Mouse (Mus musculus) limb, embryonic 10.5 days (tissue): ENCODE data around the gene Faap20. TPM values are rescaled to one million over a fixed set of nuclear protein-coding genes. Genes with fewer than 3 reads are reported as not detected.
A peak's percentile ranks its signal among the peaks of the same experiment; 100 is the strongest.

Experiments used
- DNase-seq: peaks from one replicate; pipeline ENCODE4 v3.0.0-alpha.2; 2017; ENCODE audit warnings: low spot score
- H3K27ac ChIP-seq: fragments of 300-500 bp; sonication (generic); 2 replicates; pipeline ENCODE4 v1.5.1; 2016; ENCODE audit warnings: mild to moderate bottlenecking
- H3K27me3 ChIP-seq: fragments of 300-500 bp; sonication (generic); 2 replicates; pipeline ENCODE4 v1.6.1; 2016; ENCODE audit warnings: low read depth, mild to moderate bottlenecking; ENCODE audit not compliant: poor library complexity, severe bottlenecking
- H3K36me3 ChIP-seq: fragments of 300-500 bp; sonication (generic); 2 replicates; pipeline ENCODE4 v1.6.1; 2016; ENCODE audit warnings: mild to moderate bottlenecking, moderate library complexity
- H3K4me1 ChIP-seq: fragments of 300-500 bp; sonication (generic); 2 replicates; pipeline ENCODE4 v1.6.1; 2016
- H3K4me3 ChIP-seq: fragments of 300-500 bp; sonication (generic); 2 replicates; pipeline ENCODE4 v1.5.1; 2016; ENCODE audit warnings: mild to moderate bottlenecking, moderate library complexity
- H3K9me3 ChIP-seq: fragments of 300-500 bp; sonication (generic); replicated peaks from 2 replicates; pipeline ENCODE4 v1.6.1; 2016; ENCODE audit warnings: mild to moderate bottlenecking
- WGBS: fragments of 180-500 bp; shearing (Covaris S2); methylation state at CpG from one replicate; pipeline ENCODE4 v1.1.7; 2016; 5-methylcytosine and 5-hydroxymethylcytosine counted together
- polyA plus RNA-seq: library from polyadenylated mRNA; unstranded; fragments of >200 nt; fragmentation: Nextera tagmentation; extraction: Ambion mirVana; gene quantifications from 2 replicates; pipeline ENCODE4 v1.2.1, GENCODE M21; 2016

The Faap20 gene
- polyA plus RNA-seq: 104 and 107 TPM in 2 replicates

DNA sequence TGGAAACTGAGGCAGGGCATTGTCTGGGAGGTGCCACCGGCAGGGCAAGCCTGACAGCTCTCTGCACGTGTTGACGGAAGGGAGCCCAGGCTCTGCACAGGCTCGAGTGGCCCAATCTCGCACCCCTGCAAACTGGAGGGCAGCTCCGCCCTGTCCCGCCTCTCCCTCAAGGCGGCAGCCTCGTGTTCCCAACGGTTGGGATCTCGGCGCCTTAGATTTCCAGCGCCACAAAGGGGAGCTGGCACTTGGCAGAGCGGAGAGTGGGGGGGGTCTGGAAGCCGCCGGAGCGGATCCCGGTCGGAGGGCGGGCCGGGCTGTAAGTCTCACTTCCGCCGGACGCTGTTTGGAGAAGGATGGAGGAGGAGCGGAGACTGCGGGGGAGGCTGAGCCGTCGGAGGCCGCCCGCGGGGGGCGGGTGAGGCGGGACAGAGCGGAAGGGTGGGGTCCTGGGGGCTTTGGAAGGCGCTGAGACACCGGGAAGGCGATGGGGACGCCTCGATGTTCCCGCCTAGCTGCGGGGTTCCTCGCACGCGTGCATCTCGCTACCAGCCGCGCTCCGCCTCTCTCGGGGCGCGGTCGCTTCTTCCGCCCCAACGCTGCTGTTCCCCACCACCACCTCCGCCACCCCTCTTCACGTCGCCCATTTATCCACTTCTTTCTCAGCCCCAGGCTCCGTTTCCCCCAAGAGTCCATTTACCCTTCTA, at the start of gene Faap20:
Gene Faap20, plus strand, starts transcription at position 155 of the 704 bp plus-strand sequence.
- WGBS: under 1% methylated on average over 55 of the region's 58 CpGs
- H3K9me3 ChIP-seq: no peaks in the 10 kb centered on the region
- peak within 1 kb of the TSS; percentile 80 for H3K4me3 ChIP-seq
- H3K27ac ChIP-seq: peak within 1 kb of the TSS; percentile 98
- H3K36me3 ChIP-seq: peaks cover 23% of the 10 kb centered on the region
- H3K4me1 ChIP-seq: peaks cover 49% of the 10 kb centered on the region
- no peaks in the 10 kb centered on the region for H3K27me3 ChIP-seq
- peak; percentile 95 for DNase-seq

GRCm38 (mm10) chr4:155200861-155201390, 48.7 kb upstream of the Faap20 start:
- Histone ChIP-seq H3K9me3 (no peaks in the 10 kb centered on the region), H3K27me3 (no peaks in the 10 kb centered on the region), H3K36me3 (peaks cover 12% of the 10 kb centered on the region), H3K4me1 (peaks cover 75% of the 10 kb centered on the region), H3K27ac (peak overlapping the region; percentile 31; the same call in 1 of the 2 replicates), H3K4me3 (no peak overlapping the region)
- no peak for DNase-seq
- WGBS: 86% methylated on average over 3 of the region's 3 CpGs

GRCm38 (mm10) chr4:155201764-155202163, 47.8 kb upstream of the Faap20 start:
- Histone ChIP-seq H3K36me3 (peaks cover 5% of the 10 kb centered on the region), H3K4me1 (peaks cover 73% of the 10 kb centered on the region), H3K4me3 (no peak overlapping the region), H3K27me3 (no peaks in the 10 kb centered on the region), H3K27ac (no peak overlapping the region), H3K9me3 (no peaks in the 10 kb centered on the region)
- 94% methylated on average over 7 of the region's 7 CpGs for WGBS
- no peak for DNase-seq

- Histone ChIP-seq H3K9me3 (no peaks in the 10 kb centered on the region), H3K4me1 (peaks cover 68% of the 10 kb centered on the region), H3K27ac (no peak overlapping the region), H3K27me3 (no peaks in the 10 kb centered on the region), H3K4me3 (no peak overlapping the region), H3K36me3 (peaks cover 22% of the 10 kb centered on the region)
- no peak for DNase-seq
- WGBS: 82% methylated on average over 6 of the region's 6 CpGs
These were observed 43.7 kb upstream of the Faap20 start for GRCm38 (mm10) chr4:155205919-155206318.

- peaks cover 28% of the 10 kb centered on the region for H3K36me3 ChIP-seq
- H3K4me1 ChIP-seq: peaks cover 66% of the 10 kb centered on the region
- 80% methylated on average over 7 of the region's 8 CpGs for WGBS
- H3K27ac ChIP-seq: no peak overlapping the region
- H3K4me3 ChIP-seq: no peak overlapping the region
- no peaks in the 10 kb centered on the region for H3K9me3 ChIP-seq
- no peak for DNase-seq
- H3K27me3 ChIP-seq: no peaks in the 10 kb centered on the region
These were observed 43.1 kb upstream of the Faap20 start for GRCm38 (mm10) chr4:155206498-155206897.

DNA sequence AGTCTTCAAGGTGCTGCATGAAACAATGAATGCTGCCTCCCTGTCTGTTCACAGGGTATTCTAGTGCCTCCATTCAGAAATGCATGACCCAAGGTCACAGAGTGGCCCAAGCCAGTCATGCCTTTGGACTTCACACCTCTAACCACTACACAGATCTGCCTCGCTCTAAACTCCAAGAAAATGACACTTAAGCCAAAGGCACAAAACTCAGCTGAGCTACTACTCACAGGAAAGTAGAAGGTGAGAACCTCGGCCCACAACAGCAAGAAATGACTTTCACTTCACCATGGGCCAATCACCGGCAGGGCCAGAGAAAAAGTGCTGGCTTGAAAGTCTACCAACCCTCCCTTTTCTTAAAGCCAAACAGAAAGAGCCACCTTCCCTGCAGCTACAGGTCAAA, 41.8 kb upstream of the Faap20 start:
- no peak for DNase-seq
- no peaks in the 10 kb centered on the region for H3K27me3 ChIP-seq
- peaks cover 65% of the 10 kb centered on the region for H3K4me1 ChIP-seq
- H3K9me3 ChIP-seq: no peaks in the 10 kb centered on the region
- H3K4me3 ChIP-seq: no peak overlapping the region
- WGBS: 80% methylated on average over 3 of the region's 3 CpGs
- peaks cover 32% of the 10 kb centered on the region for H3K36me3 ChIP-seq
- peak overlapping the region; percentile 9; the same call in 1 of the 2 replicates for H3K27ac ChIP-seq

- 75% methylated on average over 7 of the region's 7 CpGs for WGBS
- Histone ChIP-seq H3K27ac (peak overlapping the region; percentile 0; the same call in 1 of the 2 replicates), H3K4me1 (peaks cover 64% of the 10 kb centered on the region), H3K9me3 (no peaks in the 10 kb centered on the region), H3K4me3 (no peak overlapping the region), H3K27me3 (no peaks in the 10 kb centered on the region), H3K36me3 (peaks cover 32% of the 10 kb centered on the region)
- no peak for DNase-seq
These were observed 41.0 kb upstream of the Faap20 start for GRCm38 (mm10) chr4:155208613-155209012.

GRCm38 (mm10) chr4:155209079-155209478, 40.5 kb upstream of the Faap20 start:
- no peaks in the 10 kb centered on the region for H3K27me3 ChIP-seq
- H3K4me1 ChIP-seq: peaks cover 69% of the 10 kb centered on the region
- DNase-seq: no peak
- no peak overlapping the region for H3K4me3 ChIP-seq
- no peaks in the 10 kb centered on the region for H3K9me3 ChIP-seq
- H3K27ac ChIP-seq: peak overlapping the region; percentile 0; the same call in 1 of the 2 replicates
- H3K36me3 ChIP-seq: peaks cover 32% of the 10 kb centered on the region

- H3K4me3 ChIP-seq: no peak overlapping the region
- H3K4me1 ChIP-seq: peaks cover 73% of the 10 kb centered on the region
- WGBS: 98% methylated on average over 5 of the region's 5 CpGs
- H3K9me3 ChIP-seq: no peaks in the 10 kb centered on the region
- DNase-seq: no peak
- peak overlapping the region; percentile 0; the same call in 1 of the 2 replicates for H3K27ac ChIP-seq
- peaks cover 32% of the 10 kb centered on the region for H3K36me3 ChIP-seq
- H3K27me3 ChIP-seq: no peaks in the 10 kb centered on the region
These were observed 40.1 kb upstream of the Faap20 start for GRCm38 (mm10) chr4:155209494-155209893.

DNA sequence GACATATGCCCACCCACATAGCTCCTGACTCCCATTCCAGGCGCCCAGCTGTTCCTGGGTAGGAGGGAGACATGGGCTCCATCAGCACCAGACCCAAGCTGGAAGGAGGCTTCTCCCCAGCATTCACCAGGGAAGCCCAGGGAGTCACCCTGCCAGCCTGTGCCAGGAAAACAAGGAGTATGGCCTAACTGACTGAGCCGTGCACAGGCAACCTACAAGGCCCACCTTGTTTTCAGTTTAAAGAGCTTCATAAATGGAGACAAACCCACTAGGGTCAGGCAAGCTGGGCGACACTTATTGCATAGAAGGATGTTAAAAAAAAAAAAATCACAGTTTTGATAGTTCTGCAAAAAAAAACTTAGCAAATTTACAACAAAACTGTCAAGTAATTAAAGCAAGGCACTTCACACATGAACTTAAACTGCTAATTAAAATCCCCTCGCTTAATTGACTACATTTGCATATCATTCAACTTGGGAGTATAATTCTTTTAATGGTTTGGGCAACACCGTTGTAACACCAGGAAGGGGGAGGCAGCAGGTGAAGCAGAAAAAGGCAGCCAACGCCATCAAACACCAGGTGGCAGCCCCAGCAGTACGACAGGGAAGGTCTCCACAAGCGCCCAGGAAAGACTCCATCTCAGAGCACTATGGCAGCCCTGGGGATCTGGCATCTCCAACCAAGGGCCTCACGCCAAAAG, 36.4 kb upstream of the Faap20 start:
- Histone ChIP-seq H3K4me1 (peaks cover 84% of the 10 kb centered on the region), H3K27ac (no peak overlapping the region), H3K36me3 (peaks cover 34% of the 10 kb centered on the region), H3K27me3 (no peaks in the 10 kb centered on the region), H3K4me3 (no peak overlapping the region), H3K9me3 (no peaks in the 10 kb centered on the region)
- WGBS: 69% methylated on average over 9 of the region's 9 CpGs
- DNase-seq: no peak

GRCm38 (mm10) chr4:155213752-155214054, 35.9 kb upstream of the Faap20 start:
- H3K27me3 ChIP-seq: no peaks in the 10 kb centered on the region
- H3K4me3 ChIP-seq: no peak overlapping the region
- 76% methylated on average over 6 of the region's 6 CpGs for WGBS
- no peaks in the 10 kb centered on the region for H3K9me3 ChIP-seq
- H3K4me1 ChIP-seq: peaks cover 84% of the 10 kb centered on the region
- no peak for DNase-seq
- peaks cover 33% of the 10 kb centered on the region for H3K36me3 ChIP-seq
- H3K27ac ChIP-seq: no peak overlapping the region

DNA sequence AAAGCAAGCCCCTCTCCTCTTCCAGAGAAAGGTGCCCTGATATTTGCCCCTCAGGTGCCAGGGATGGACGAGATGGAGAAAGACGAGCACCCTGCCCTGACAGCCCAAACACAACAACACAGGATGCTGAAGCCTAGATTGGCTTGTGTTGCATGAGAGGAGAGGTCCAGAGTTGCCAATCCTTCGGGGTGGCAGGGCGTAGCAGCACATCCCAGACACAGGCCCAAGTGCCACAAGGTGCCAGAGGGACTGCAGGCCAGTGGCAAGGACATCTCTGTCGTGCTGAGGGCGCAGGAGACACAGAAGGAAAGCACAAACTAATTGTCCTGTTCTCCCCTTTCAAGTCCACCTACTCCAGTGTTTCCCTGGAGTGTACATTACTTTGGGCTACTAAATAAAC, 35.4 kb upstream of the Faap20 start:
- H3K4me1 ChIP-seq: peaks cover 84% of the 10 kb centered on the region
- H3K27me3 ChIP-seq: no peaks in the 10 kb centered on the region
- no peaks in the 10 kb centered on the region for H3K9me3 ChIP-seq
- 0 out of 2 replicates have a peak overlapping the region, but pooled peaks have one; percentile 15 for H3K27ac ChIP-seq
- 75% methylated on average over 6 of the region's 6 CpGs for whole genome bisulfite sequencing
- H3K36me3 ChIP-seq: peaks cover 32% of the 10 kb centered on the region
- DNase-seq: no peak
- no peak overlapping the region for H3K4me3 ChIP-seq

DNA sequence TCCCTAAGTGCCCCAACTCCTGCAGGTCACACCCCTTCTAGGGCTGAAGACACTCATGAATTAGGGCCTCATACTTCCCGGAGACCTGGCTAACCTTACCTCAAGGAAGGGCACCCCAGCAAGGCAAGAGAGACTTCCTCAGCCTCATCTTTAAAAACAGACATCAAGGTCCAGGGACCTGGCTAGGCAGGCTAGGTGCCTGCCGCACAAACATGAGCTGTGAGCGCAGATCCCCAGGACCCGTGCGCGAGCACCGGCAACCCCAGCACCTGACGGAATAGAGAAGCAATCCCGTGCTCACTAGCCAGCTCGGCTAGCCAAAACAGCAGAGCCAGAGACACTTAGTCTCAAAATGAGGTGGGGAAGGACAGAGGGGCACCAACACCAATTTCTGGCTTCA, 34.8 kb upstream of the Faap20 start:
- Histone ChIP-seq H3K4me3 (no peak overlapping the region), H3K27ac (0 out of 2 replicates have a peak overlapping the region, but pooled peaks have one; percentile 11)

More for the DNA sequence above, 34.8 kb upstream of the Faap20 start:
- Histone ChIP-seq H3K9me3 (no peaks in the 10 kb centered on the region), H3K27me3 (no peaks in the 10 kb centered on the region), H3K36me3 (peaks cover 36% of the 10 kb centered on the region), H3K4me1 (peaks cover 84% of the 10 kb centered on the region)
- 81% methylated on average over 10 of the region's 10 CpGs for WGBS
- no peak for DNase-seq
